Mouse (Mus musculus) embryonic facial prominence, embryonic 14.5 days (tissue): ENCODE results near the gene Gpa33. TPM values are rescaled to one million over a fixed set of nuclear protein-coding genes. Genes with fewer than 3 reads are reported as not detected.

ENCODE experiments used
- ATAC-seq: fragments of 200-750 bp; cut with Nextera tagmentation; 2 replicates; pipeline ENCODE4 v1.8.0; 2017; ENCODE audit warnings: low read depth, moderate number of reproducible peaks, moderate TSS enrichment
- DNase-seq: peaks from one replicate; pipeline ENCODE4 v3.0.0-alpha.2; 2015; ENCODE audit warnings: low spot score
- H3K27ac ChIP-seq: fragments of 300-500 bp; sonication (generic); replicated peaks from 2 replicates; pipeline ENCODE4 v1.5.1; 2014; ENCODE audit warnings: low read depth, mild to moderate bottlenecking, low read length, moderate library complexity
- H3K27me3 ChIP-seq: fragments of 300-500 bp; sonication (generic); replicated peaks from 2 replicates; pipeline ENCODE4 v1.6.1; 2014; ENCODE audit warnings: low read length; ENCODE audit not compliant: control insufficient read depth, insufficient read depth
- H3K36me3 ChIP-seq: fragments of 300-500 bp; sonication (generic); 2 replicates; pipeline ENCODE4 v1.6.1; 2014; ENCODE audit warnings: low read length, mixed read lengths; ENCODE audit not compliant: control insufficient read depth, insufficient read depth
- H3K4me1 ChIP-seq: fragments of 300-500 bp; sonication (generic); 2 replicates; pipeline ENCODE4 v1.6.1; 2014; ENCODE audit warnings: antibody characterized with exemption, low read length; ENCODE audit not compliant: control insufficient read depth, insufficient read depth
- H3K4me2 ChIP-seq: fragments of 300-500 bp; sonication (generic); 2 replicates; pipeline ENCODE4 v1.6.1; 2014; ENCODE audit warnings: low read depth, mild to moderate bottlenecking, low read length, moderate library complexity, mixed read lengths
- H3K4me3 ChIP-seq: fragments of 300-500 bp; sonication (generic); 2 replicates; pipeline ENCODE4 v1.5.1; 2014; ENCODE audit warnings: low read depth, mild to moderate bottlenecking, low read length
- H3K9ac ChIP-seq: fragments of 300-500 bp; sonication (generic); 2 replicates; pipeline ENCODE4 v1.6.1; 2014; ENCODE audit warnings: low read depth, mild to moderate bottlenecking, low read length, moderate library complexity, mixed read lengths
- H3K9me3 ChIP-seq: fragments of 300-500 bp; sonication (generic); 2 replicates; pipeline ENCODE4 v1.6.1; 2016; ENCODE audit warnings: low read length; ENCODE audit not compliant: control insufficient read depth
- WGBS: fragments of 180-500 bp; shearing (Covaris S2); extraction: QIAGEN DNeasy Blood & Tissue Kit; methylation state at CpG from one replicate; pipeline ENCODE4 v1.1.7; 2014; 5-methylcytosine and 5-hydroxymethylcytosine counted together
- polyA plus RNA-seq: library from polyadenylated mRNA; unstranded; fragments of >200 nt; fragmentation: Nextera tagmentation; extraction: Ambion mirVana; gene quantifications from 2 replicates; pipeline ENCODE4 v1.2.1, GENCODE M21; 2014

Gpa33 gene
- polyA plus RNA-seq, 1 experiment from 2014 or later, result 0.26 TPM

GRCm38 (mm10) chr1:166181510-166181909 lies 51.5 kb downstream of the Gpa33 start:
- H3K9me3 ChIP-seq, result no peaks in the 10 kb centered on the region
- H3K27me3 ChIP-seq, result no peaks in the 10 kb centered on the region
- DNase-seq (no peak), ATAC-seq (no peak)
- no peak overlapping the region for H3K4me2 ChIP-seq
- no peak overlapping the region for H3K27ac ChIP-seq
- H3K4me3 ChIP-seq, result no peak overlapping the region
- 0 out of 2 replicates have a peak, but pooled peaks cover 7% of the 10 kb centered on the region for H3K4me1 ChIP-seq
- no peaks in the 10 kb centered on the region for H3K36me3 ChIP-seq
- no peak overlapping the region for H3K9ac ChIP-seq
- WGBS, result 92% methylated on average over 7 of the region's 7 CpGs

GRCm38 (mm10) chr1:166182952-166183627 lies 53.1 kb downstream of the Gpa33 start:
- no peak overlapping the region for H3K4me2 ChIP-seq
- no peak overlapping the region for H3K27ac ChIP-seq
- ATAC-seq (peak; percentile 37; the same call in 1 of the 2 replicates), DNase-seq (peak; percentile 79)
- no peaks in the 10 kb centered on the region for H3K27me3 ChIP-seq
- 0 out of 2 replicates have a peak, but pooled peaks cover 7% of the 10 kb centered on the region for H3K4me1 ChIP-seq
- no peaks in the 10 kb centered on the region for H3K36me3 ChIP-seq
- H3K4me3 ChIP-seq, result no peak overlapping the region
- H3K9me3 ChIP-seq, result no peaks in the 10 kb centered on the region
- no peak overlapping the region for H3K9ac ChIP-seq
- WGBS, result 45% methylated on average over 10 of the region's 10 CpGs

DNA sequence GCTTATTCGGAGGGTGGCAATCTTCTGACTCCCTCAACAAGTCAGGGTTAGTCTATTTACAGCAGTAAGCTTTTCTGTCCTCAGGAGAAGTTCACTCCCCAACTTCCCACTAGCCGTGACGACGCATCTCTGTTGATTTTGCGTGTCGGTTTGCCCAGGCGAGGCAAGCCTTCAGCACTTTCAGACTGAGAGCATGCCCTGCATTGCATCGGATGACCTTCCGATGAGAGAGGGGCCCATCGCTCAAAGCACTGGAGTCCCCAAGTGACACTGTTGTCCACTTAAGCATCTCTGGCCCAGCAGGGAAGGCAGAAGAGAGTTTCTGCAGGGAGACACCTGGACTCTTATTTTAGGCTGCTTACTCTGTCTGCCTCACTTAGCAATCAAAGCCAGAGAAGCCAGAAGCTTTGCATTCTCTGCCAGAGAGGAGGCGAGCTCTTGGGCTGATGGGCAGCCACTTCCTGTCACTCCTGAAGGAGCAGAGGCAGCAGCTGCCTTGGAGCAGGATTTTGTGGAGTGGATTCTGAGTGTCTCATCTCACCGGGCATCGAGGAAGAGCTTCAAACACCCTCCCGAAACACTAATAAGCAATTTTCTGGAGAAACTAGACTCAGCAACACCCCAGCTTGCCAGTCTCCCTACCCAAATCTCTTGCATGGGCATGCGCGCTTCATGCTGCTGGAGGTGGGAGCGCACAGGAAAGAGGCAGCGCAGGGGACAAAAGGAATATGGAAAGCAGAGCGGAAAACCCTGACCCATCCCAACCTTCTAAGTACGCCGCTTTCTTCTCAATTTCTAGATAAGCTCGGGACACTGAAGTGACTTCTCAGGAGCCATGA lies 54.6 kb downstream of the Gpa33 start:
- H3K9me3 ChIP-seq, result no peaks in the 10 kb centered on the region
- no peak overlapping the region for H3K27ac ChIP-seq
- 0 out of 2 replicates have a peak, but pooled peaks cover 7% of the 10 kb centered on the region for H3K4me1 ChIP-seq
- no peak overlapping the region for H3K4me2 ChIP-seq
- no peak for DNase-seq
- no peaks in the 10 kb centered on the region for H3K36me3 ChIP-seq
- H3K27me3 ChIP-seq, result no peaks in the 10 kb centered on the region
- H3K9ac ChIP-seq, result no peak overlapping the region
- 75% methylated on average over 22 of the region's 22 CpGs for WGBS
- ATAC-seq, result no peak
- no peak overlapping the region for H3K4me3 ChIP-seq

DNA sequence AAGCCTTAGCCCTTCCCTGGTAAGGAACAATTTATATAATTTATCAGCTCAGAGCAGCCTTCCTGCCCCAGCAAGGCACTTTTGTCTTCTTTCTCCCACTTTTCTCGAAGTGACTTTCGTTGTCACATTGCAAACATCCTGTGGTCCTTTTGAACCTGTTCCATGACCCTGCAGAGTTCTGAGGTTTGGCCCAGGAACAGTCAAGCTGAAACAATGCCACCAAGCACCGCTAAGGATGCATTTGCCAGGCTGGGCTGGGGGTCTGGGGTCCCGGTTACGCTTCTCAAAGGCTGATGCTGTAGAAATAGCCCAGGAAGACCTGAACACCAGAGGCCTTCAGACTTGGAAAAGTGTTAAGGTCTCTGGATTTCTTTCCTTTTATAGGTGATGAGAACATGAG lies 55.3 kb downstream of the Gpa33 start:
- Histone ChIP-seq H3K9ac (no peak overlapping the region), H3K4me1 (0 out of 2 replicates have a peak, but pooled peaks cover 7% of the 10 kb centered on the region), H3K27me3 (no peaks in the 10 kb centered on the region), H3K27ac (no peak overlapping the region), H3K4me3 (no peak overlapping the region), H3K9me3 (no peaks in the 10 kb centered on the region), H3K4me2 (no peak overlapping the region), H3K36me3 (no peaks in the 10 kb centered on the region)
- DNase-seq, result no peak
- no peak for ATAC-seq
- 85% methylated on average over 5 of the region's 5 CpGs for WGBS

- Histone ChIP-seq H3K27ac (no peak overlapping the region), H3K9me3 (no peaks in the 10 kb centered on the region), H3K4me3 (no peak overlapping the region), H3K36me3 (no peaks in the 10 kb centered on the region), H3K4me1 (no peaks in the 10 kb centered on the region), H3K9ac (no peak overlapping the region), H3K27me3 (no peaks in the 10 kb centered on the region), H3K4me2 (no peak overlapping the region)
- ATAC-seq (no peak), DNase-seq (no peak)
- WGBS, result 70% methylated on average over 4 of the region's 4 CpGs
Measured at GRCm38 (mm10) chr1:166189821-166190220, 59.8 kb downstream of the Gpa33 start.

- ATAC-seq (no peak), DNase-seq (no peak)
- 43% methylated on average over 5 of the region's 5 CpGs for WGBS
- H3K36me3 ChIP-seq, result no peaks in the 10 kb centered on the region
- no peaks in the 10 kb centered on the region for H3K4me1 ChIP-seq
- H3K27me3 ChIP-seq, result no peaks in the 10 kb centered on the region
- H3K9ac ChIP-seq, result no peak overlapping the region
- H3K4me2 ChIP-seq, result no peak overlapping the region
- H3K9me3 ChIP-seq, result no peaks in the 10 kb centered on the region
- no peak overlapping the region for H3K4me3 ChIP-seq
- H3K27ac ChIP-seq, result no peak overlapping the region
Measured at GRCm38 (mm10) chr1:166204171-166204570, 74.1 kb downstream of the Gpa33 start.

- ATAC-seq (no peak), DNase-seq (no peak)
- 59% methylated on average over 3 of the region's 3 CpGs for WGBS
- Histone ChIP-seq H3K4me3 (no peak overlapping the region), H3K9ac (no peak overlapping the region), H3K9me3 (no peaks in the 10 kb centered on the region), H3K27me3 (no peaks in the 10 kb centered on the region), H3K4me2 (no peak overlapping the region), H3K4me1 (no peaks in the 10 kb centered on the region), H3K27ac (no peak overlapping the region), H3K36me3 (no peaks in the 10 kb centered on the region)
Measured at GRCm38 (mm10) chr1:166205159-166205558, 75.1 kb downstream of the Gpa33 start.

DNA sequence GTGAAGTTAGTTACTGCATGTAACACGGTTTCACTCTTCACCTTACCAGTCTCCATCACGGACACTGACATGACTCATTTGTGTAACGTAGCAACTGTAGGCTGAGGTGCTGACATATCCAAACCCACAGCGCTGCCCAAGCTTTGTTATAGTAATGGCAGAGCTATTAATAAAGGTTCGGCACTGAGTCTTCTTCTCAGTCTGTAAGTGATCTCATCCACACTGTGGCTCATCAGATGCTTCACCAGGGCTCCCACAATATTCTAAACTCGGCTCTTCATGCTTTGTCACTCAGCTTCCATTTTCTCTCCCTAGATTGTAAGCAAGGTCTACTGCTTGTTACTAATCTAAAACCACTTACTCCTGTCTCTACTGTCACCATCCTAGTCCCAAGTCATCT lies 79.3 kb downstream of the Gpa33 start:
- Histone ChIP-seq H3K4me2 (no peak overlapping the region), H3K9ac (no peak overlapping the region), H3K4me3 (no peak overlapping the region), H3K36me3 (no peaks in the 10 kb centered on the region), H3K27ac (no peak overlapping the region), H3K9me3 (no peaks in the 10 kb centered on the region), H3K27me3 (no peaks in the 10 kb centered on the region), H3K4me1 (no peaks in the 10 kb centered on the region)
- ATAC-seq (no peak), DNase-seq (no peak)
- WGBS, result 81% methylated on average over 6 of the region's 6 CpGs
